In the genomic region with DNA sequence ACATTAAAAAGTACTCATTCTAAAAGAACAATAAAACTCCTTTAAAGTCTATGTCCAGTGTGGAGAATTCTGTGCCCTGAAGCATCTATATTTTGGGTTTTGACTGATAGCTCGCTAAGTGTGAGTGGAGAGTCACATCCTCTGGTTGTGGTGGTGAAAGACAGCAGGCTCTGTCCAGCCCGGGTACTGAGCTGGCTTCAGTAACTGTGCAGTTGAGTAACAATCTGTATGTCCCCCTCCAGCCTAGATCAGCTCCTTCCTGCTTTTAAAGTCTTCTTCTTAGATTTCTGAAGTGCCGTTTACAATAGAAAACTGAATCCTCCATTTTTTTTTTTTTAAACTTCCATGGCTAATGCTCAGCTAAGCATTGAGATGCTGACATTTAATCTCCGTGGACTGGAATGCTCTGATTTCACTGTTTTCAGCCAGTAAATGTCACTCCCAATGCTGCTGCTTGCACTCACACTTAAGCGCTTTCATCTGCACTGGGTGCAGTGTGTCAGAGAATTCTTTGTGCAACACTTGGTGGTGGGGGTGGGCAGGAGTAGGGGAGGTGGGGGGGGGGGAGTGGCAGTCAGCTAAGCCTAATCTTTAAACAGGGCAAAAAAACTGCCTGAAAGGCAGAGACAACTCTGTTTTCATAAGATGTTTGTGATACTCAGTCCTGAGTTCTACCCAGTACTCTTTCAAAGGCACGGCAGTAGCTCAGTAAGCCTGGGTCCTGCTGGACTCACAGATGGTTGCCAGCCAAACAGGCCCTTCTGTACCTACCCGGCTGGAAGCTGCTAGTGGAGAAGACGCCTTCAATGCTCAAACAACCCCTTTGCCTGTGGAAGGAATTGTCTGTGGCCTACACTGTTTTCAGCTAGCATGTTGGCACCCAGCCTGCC, we compare ENCODE assay signal across 8 mouse cellular contexts. TPM values are rescaled to one million over a fixed set of nuclear protein-coding genes. Genes with fewer than 3 reads are reported as not detected.
DNase-seq lines count a peak whose midpoint lies in the region; ATAC-seq and TF ChIP-seq lines count a peak whose summit lies in the region.

No protein-coding gene starts in this region.

- H3K27ac ChIP-seq in neural tube, embryonic 13.5 days (replicated peaks): peak overlapping the region; percentile 52; the same call in 1 of the 2 replicates
- H3K27ac ChIP-seq in forebrain, embryonic 12.5 days: peak overlapping the region; percentile 61; the same call in 1 of the 2 replicates
- H3K27ac ChIP-seq in limb, embryonic 15.5 days: peak overlapping the region; percentile 62
- H3K27ac ChIP-seq in stomach, postnatal 0 days (replicated peaks): peak overlapping the region; percentile 75

- no peaks in the 10 kb centered on the region for H3K36me3 ChIP-seq in neural tube, embryonic 13.5 days
- H3K36me3 ChIP-seq in forebrain, embryonic 12.5 days (replicated peaks): no peaks in the 10 kb centered on the region
- no peaks in the 10 kb centered on the region for H3K36me3 ChIP-seq in limb, embryonic 15.5 days
- no peaks in the 10 kb centered on the region for H3K36me3 ChIP-seq in stomach, postnatal 0 days (ENCODE audit: control insufficient read depth, insufficient read depth, low read length)

- TF ChIP-seq EP300 in stomach, postnatal 0 days (optimal IDR thresholded peaks at IDR 0.05): no peak

- H3K9ac ChIP-seq in neural tube, embryonic 13.5 days: no peak overlapping the region
- H3K9ac ChIP-seq in forebrain, embryonic 12.5 days: no peak overlapping the region
- H3K9ac ChIP-seq in limb, embryonic 15.5 days: no peak overlapping the region
- 0 out of 2 replicates have a peak overlapping the region, but pooled peaks have one; percentile 2 for H3K9ac ChIP-seq in stomach, postnatal 0 days (ENCODE audit: low read length)

- H3K9me3 ChIP-seq in neural tube, embryonic 13.5 days: no peaks in the 10 kb centered on the region
- H3K9me3 ChIP-seq in forebrain, embryonic 12.5 days: no peaks in the 10 kb centered on the region
- no peaks in the 10 kb centered on the region for H3K9me3 ChIP-seq in limb, embryonic 15.5 days
- H3K9me3 ChIP-seq in stomach, postnatal 0 days (ENCODE audit: control insufficient read depth, low read length): no peaks in the 10 kb centered on the region

- DNase-seq in neural tube, embryonic 10.5 days (ENCODE audit: extremely low spot score, low spot score): no peak
- DNase-seq in stomach, postnatal 0 days (ENCODE audit: low spot score): no peak
- DNase-seq in left cerebral cortex, postnatal 4 days: no peak
- no peak for DNase-seq in cerebellum, postnatal 4 days (ENCODE audit: low spot score in 2 of 2)
- DNase-seq in testis, postnatal 10 days (ENCODE audit: low spot score): no peak

- no peak overlapping the region for H3K4me3 ChIP-seq in neural tube, embryonic 13.5 days
- no peak overlapping the region for H3K4me3 ChIP-seq in forebrain, embryonic 12.5 days (replicated peaks)
- H3K4me3 ChIP-seq in limb, embryonic 15.5 days: no peak overlapping the region
- H3K4me3 ChIP-seq in stomach, postnatal 0 days (ENCODE audit: low read depth, low read length): no peak overlapping the region

- peaks cover 44% of the 10 kb centered on the region for H3K4me1 ChIP-seq in neural tube, embryonic 13.5 days (replicated peaks)
- H3K4me1 ChIP-seq in forebrain, embryonic 12.5 days: peaks cover 43% of the 10 kb centered on the region
- H3K4me1 ChIP-seq in limb, embryonic 15.5 days: peaks cover 44% of the 10 kb centered on the region
- peaks cover 4% of the 10 kb centered on the region; the same call in 1 of the 2 replicates for H3K4me1 ChIP-seq in stomach, postnatal 0 days (replicated peaks; ENCODE audit: control insufficient read depth, insufficient read depth)

- no peak overlapping the region for H3K4me2 ChIP-seq in neural tube, embryonic 13.5 days
- H3K4me2 ChIP-seq in forebrain, embryonic 12.5 days: no peak overlapping the region
- H3K4me2 ChIP-seq in limb, embryonic 15.5 days: no peak overlapping the region
- no peak overlapping the region for H3K4me2 ChIP-seq in stomach, postnatal 0 days (replicated peaks; ENCODE audit: low read depth)

- no peaks in the 10 kb centered on the region for H3K27me3 ChIP-seq in neural tube, embryonic 13.5 days
- H3K27me3 ChIP-seq in forebrain, embryonic 12.5 days: no peaks in the 10 kb centered on the region
- H3K27me3 ChIP-seq in limb, embryonic 15.5 days: no peaks in the 10 kb centered on the region
- H3K27me3 ChIP-seq in stomach, postnatal 0 days (ENCODE audit: control insufficient read depth, insufficient read depth, low read length): no peaks in the 10 kb centered on the region

- no peak for TF ChIP-seq CTCF in stomach, postnatal 0 days (IDR thresholded peaks at IDR 0.05; ENCODE audit: low read depth)

- intact Hi-C loops in left cerebral cortex, postnatal 4 days (cut with DNase I): no loop called here

- ATAC-seq in neural tube, embryonic 13.5 days (ENCODE audit: low read depth): no peak
- peak; percentile 63; the same call in 1 of the 2 replicates for ATAC-seq in forebrain, embryonic 12.5 days (ENCODE audit: low FRiP score)
- ATAC-seq in limb, embryonic 15.5 days (ENCODE audit: insufficient number of reproducible peaks, low FRiP score, low TSS enrichment, low read depth): no peak
- 0 out of 2 replicates have a peak, but pooled peaks have one; percentile 28 for ATAC-seq in stomach, postnatal 0 days (ENCODE audit: low FRiP score, low TSS enrichment)

- 47% methylated on average over 8 of the region's 8 CpGs for WGBS in neural tube, embryonic 13.5 days
- 25% methylated on average over 8 of the region's 8 CpGs for WGBS in forebrain, embryonic 12.5 days
- WGBS in limb, embryonic 15.5 days: 28% methylated on average over 8 of the region's 8 CpGs
- WGBS in stomach, postnatal 0 days: 27% methylated on average over 8 of the region's 8 CpGs

RNA-seq across cellular contexts. Expression of a gene that starts 52.7 kb away (rescaled TPM):
- 37.9 and 39.3 TPM in 2 replicates for polyA plus RNA-seq in neural tube, embryonic 13.5 days (2015; fragmentation: Nextera tagmentation; extraction: Ambion mirVana)
- 30.1 and 31.5 TPM in 2 replicates for polyA plus RNA-seq in forebrain, embryonic 12.5 days (2016; fragmentation: Nextera tagmentation; extraction: Ambion mirVana)
- polyA plus RNA-seq in limb, embryonic 15.5 days (2015; fragmentation: Nextera tagmentation; extraction: Ambion mirVana): 41.6 and 43.9 TPM in 2 replicates
- 35.3 and 35.7 TPM in 2 replicates for polyA plus RNA-seq in stomach, postnatal 0 days (2015; fragmentation: Nextera tagmentation; extraction: Ambion mirVana)
- total RNA-seq in left cerebral cortex, postnatal 4 days (2021): 10 to 100 TPM; 17.9 to 22.0 TPM

Comparison
In these comparisons a context has a peak if more than half of its experiments do, and no peak if none do; other contexts are left out.
1. ATAC-seq: peak in forebrain, embryonic 12.5 days (single experiment) and stomach, postnatal 0 days (single experiment); none in neural tube, embryonic 13.5 days (single experiment) and limb, embryonic 15.5 days (single experiment).
2. Peak in every context shown above with its lines, with median percentiles within 50 percentile points of each other: H3K27ac ChIP-seq.